Mouse (Mus musculus): ENCODE results near the gene Cep63.

Gene Cep63

DNA sequence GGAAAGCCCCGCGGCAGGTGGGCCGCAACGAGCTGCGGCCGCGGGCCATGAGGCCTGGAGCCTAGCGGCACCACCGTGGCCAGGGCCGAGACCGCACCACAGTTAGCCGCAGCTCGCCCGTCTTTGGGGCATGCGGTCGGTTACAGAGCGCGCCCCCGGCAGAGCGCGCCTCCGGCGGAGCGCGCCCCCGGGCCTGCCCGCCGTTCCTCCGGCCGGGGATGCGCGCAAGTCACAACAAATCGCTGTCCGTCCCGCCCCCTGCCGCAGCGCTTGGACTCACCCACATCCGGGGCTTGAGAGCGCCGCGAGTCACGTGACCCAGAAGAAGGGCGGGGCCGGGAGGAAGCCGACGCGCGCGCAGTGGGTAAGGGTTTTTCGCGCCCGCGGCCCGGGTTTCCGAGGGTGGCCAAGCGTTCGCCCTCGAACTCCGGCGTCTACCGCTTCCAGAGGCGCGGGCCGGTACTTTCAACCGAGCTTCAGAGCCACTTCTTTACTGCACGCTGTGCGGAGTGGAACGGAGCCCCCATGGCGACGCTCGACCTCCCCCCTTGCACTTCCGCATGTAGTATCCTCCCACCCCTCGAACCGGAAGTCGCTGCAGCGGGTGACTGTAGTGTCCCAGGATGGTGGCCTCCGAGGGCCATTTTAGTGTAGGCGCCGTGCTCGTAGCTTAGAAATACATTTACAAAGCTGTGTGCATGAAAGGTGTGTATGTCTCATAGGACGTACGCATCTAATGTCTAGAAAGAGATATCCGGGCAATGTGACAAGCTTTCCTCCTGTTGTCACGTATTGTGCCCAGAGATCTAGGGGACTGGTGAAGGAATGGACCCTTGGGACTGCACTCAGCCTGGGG, at the start of gene Cep63, which contains the start of gene Anapc13:
TSS of gene Cep63 (minus strand) at position 552 of the 856 bp plus-strand sequence.
TSS of gene Anapc13 (plus strand) at position 314 of the 856 bp plus-strand sequence.
- peak; percentile 96 for DNase-seq (ENCODE audit: low spot score in 2 of 2)

DNA sequence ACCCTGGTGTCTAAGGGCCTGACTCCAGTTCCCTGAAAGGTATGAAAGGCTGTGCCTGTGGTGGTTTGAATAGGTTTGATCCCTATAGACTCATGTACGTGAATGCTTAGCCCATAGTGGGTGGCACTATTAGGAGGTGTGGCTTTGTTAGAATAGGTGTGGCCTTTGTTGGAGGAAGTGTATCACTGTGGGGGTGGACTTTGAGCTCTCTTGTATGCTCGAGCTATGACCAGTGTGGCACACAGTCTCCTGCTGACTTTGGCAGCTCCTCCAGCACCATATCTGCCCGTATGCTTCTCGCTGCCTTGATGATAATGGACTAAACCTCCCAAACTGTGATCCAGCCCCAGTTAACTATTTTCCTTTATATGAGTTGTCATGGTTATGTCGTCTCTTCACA, 49.6 kb upstream of the Cep63 start:
- DNase-seq (ENCODE audit: low spot score in 2 of 2), result no peak

DNA sequence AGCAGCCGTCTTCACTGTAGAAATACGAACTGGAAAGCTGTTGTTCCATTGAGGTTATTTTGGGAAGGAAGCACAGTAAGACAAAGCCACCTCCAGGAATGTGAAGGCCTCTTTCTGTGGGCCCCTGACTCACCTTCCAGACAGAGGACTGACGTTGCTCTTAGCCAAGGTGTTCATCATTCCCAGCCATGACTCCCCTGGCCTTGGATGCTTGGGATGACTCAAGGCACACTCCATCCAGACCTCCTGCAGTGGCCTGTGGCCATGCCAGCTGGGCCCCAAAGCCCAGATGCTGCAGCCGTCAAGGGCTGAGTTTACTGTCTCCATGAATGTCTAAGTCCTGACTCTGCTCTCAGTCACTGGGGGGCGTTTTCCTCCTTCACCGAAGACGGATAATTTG, 47.0 kb upstream of the Cep63 start:
- DNase-seq (ENCODE audit: low spot score in 2 of 2), result no peak

DNA sequence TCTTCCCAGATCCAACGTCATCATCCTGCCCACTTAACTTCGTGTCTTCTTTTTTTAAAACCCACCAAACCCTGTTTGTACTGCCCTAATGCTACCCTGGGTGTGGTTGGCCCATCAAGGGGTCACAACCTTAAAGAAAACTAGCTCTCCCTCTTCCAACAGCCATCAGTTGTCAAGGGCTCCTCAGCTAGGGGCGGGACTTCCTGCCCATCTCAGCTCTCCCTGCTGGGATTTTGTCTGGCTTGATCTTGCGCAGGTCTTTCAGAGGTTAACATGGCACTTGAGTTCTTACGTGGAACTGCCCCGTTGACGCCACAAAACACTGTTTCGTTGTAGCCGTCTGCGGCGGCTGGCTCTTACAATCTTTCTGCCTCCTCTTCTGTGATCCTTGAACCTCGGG, 42.6 kb upstream of the Cep63 start:
- DNase-seq (ENCODE audit: low spot score in 2 of 2), result no peak

DNA sequence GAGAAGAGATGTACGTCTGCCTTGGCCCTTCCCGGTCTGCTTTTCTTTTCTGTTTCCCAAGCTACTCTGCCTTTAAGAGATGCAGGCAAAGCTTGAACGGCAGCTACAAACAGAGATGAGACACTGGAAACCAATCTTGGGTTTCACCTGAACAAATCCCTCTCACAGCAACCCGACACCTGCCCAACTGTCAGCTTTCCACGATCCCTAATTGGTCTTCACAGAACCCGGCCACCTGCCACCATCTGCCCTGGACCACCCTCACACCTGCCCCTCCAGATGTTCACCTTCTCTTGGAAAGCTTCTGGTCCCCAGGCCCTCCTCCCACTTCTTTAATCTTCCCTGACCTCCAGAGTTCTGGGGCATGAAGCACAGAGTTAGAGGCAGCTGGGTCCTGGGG, 41.8 kb upstream of the Cep63 start:
- DNase-seq (ENCODE audit: low spot score in 2 of 2), result no peak

DNA sequence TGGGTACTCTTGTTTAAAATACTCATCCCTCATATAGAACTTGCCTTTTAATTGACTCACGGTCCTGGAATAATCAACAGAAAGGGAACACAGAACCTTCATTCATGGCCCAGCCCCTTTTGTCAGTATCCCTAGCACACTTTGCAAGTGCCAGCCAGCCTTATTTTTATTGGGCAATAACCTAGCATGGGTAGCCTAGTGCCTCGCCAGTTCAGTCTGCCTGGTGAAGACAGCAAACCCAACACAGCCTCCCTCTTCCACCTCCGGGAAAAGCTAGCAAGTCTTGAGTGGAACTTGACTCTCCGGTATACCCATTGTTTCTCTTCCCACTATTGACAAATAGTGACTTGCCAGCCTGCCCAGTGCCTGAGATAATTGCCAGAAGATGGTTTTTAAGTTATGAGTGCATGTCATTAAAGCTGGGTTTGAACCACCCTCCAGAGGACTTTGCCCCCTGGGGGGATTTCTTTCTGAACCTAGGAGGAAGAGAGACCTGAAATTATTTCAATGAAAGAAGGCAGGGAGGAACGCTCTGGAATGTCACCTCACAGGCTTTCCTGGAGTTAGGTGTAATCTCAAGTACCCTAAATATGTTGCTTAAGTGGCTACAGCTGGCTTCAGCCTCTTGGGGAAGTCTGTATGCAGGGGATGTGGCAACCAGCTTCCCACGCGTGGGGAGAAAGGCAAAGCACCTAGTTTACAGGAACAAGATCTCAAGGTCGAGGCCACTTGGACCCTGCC, 30.2 kb upstream of the Cep63 start:
- no peak for DNase-seq (ENCODE audit: low spot score in 2 of 2)

DNA sequence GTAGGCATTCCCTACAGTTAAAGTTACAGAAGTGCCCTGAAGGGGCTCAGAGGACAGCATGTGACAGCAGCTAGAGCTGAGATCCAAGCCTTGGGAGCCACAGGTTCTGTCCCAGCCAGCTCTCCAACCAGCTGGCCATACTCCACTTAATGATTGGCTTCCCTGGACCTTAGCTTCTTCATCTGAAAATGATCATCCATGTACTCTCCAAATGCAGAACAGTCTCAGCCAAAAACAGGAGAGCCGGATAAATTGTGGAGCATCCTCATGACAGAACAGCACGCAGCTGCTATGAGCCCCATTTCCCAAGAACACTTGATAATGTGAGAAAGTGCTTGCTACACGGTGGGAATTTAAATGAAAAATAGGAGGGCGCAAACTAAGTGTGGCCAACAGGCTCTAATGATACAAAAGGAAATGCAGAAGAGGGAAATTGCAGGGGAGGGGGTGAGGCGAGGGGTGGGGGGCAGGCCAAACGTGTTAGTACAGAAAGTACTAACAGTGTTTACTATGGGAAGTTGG, 24.9 kb upstream of the Cep63 start:
- DNase-seq (ENCODE audit: low spot score in 2 of 2), result no peak

DNA sequence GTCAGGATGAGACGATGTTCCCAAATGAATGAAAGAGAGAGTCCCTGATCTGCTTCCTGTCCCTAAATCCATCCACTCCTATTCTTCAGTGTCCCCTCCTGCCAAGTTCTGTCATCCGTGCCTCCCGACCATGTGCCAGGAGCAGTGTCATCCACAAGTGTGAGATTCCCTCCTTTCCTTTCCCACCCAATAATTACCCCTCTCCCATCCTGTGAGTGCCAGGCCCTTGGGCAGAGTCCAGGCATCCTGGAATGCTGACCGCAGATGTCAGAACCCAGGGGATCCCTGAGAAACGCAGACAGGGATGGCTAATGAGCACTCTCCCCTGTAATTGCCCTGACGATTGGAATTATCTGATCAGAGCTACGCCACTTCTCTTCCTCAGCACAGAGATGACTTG, 24.3 kb upstream of the Cep63 start:
- no peak for DNase-seq (ENCODE audit: low spot score in 2 of 2)

DNA sequence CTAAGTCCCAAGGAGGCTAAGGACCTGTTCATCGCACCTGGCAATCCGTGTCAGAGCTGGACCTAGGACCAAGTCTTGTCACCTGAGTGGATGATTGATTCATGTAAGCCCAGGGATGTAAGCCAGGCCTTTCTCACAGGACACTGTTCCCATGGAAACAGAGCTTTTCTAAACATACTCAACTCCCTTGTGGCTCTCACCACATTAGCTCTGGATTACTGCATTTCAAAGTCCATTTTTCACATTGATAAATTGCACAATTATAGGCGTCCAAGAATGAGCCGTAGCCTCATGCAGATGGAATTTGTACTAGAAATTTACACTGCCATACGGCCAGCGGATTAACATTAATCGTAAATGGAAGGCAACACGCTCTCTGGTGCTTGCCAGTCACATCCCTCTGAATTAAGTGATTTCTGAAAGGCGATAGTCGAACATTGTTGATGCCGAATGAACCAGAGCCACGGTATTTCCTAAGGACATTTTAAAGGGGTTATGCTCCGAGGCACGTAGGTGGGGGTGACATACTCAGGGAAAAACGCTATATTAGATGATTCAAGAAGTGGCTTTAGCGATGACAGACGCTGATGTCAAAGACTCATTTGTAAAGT, 23.7 kb upstream of the Cep63 start:
- no peak for DNase-seq (ENCODE audit: low spot score in 2 of 2)

DNA sequence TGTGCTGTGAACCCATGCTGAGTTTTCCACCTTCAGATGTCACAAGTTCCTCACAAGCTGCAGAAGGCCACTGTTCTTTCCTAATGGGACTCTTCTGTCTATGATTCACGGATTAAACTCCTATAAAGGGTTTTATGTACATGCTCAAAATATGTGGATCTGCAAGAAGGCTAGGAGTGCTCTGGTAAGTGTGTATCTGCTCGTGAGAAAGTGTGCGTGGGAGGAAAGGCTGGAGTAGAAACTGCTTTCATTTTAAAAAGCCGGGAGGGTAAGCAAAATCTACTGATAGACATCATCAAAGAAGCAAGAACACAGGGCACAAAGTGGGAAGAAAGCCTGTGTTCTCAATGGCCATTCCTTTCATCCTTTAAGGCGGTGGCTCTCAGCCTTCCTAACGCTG, 20.7 kb upstream of the Cep63 start:
- no peak for DNase-seq (ENCODE audit: low spot score in 2 of 2)

DNA sequence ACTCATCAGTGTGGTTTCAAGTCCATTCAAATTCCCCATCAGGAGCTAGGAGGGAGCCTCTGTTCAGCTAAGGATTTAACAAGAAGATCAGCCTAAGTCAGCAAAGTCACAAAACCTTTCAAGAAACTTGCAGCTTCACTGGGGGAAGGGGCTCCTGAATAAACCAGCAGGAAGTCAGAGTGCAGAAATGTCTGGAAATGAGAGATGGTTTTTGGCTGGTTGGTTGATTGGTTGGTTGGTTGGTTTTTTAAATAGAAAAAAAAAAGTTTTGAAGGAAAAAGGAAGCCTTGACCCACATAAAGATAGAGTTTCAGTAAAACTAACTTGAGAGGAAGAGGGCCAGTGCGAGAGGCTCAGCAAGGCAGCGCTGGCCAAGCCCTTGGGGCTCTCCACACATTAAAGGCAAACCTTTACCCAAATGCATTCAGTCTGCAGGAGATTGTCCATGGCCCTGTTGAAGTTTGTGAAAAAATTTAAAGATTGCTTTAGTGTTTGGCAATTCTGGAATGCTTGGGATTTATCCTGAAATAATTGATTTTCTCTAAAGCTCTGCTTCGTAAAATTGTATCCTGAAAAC, 18.9 kb upstream of the Cep63 start:
- no peak for DNase-seq (ENCODE audit: low spot score in 2 of 2)

DNA sequence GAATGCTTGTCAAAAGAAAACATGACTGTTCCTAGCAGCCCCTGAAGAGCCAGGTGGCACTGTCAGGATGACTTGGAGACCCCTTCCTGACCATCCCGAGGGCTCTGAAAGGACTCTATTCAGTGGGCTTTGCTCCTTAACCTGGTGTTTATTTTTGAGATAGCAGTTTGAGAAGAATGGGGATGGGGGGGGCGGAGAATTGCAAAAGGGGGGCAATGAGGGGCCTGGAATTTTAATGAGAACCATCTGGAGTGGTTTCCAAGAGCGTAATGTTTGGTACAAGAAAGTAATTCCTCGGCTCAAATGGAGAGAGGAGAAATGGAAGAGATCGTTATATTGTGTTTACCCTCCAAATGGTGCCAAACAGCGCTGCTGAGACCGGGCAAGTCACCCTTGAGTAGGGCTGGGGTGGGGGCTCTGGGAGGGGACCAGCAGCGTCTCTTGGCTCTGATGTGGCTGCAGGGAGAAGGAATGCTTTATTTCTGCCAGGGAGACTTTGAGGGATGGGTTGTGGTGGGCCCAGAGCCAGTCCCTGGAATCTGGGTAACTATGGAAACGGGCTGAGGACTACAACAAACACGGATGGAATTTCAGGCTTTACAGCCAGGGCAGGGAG, 17.3 kb upstream of the Cep63 start:
- DNase-seq (ENCODE audit: low spot score in 2 of 2), result peak in 1 of 2 experiments; percentile 68

DNA sequence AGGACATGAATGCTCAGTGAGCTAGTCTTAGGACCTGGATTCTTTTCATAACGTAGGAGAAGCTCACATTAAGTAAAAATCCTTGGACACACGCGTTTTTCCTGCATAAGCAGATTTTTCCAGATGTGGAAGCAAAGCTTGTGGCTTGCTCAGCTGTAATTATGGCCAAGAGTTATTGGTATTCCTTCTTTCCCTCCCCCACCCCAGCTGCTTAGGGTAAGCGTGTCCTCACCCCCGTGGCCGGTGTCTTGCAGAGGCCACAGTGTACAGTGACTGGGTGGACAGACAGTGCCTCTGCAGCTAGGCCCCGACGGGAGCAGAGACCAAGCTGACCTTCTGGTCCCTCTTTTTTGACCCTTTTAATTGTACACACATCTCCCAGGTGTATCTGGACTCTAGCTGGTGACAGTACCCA, 16.7 kb upstream of the Cep63 start:
- no peak for DNase-seq (ENCODE audit: low spot score in 2 of 2)

DNA sequence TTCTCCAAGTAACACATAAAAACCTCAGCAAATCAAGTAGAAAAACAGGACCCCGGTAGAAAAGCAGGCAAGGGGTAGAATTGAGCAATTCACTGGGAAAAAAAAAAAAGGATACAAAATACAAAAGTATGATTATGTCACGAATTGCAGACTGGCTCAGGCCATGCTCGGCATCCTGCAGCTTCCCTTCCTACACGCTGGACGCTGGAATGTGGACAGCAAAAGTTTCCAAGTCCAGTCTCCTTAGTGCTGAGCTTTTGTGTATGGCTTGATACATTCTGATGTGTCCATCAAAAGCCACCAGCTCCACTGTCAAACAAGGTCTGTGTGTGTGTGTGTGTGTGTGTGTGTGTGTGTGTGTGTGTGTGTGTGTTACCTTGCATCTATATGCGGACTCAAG, 15.2 kb upstream of the Cep63 start:
- no peak for DNase-seq (ENCODE audit: low spot score in 2 of 2)

DNA sequence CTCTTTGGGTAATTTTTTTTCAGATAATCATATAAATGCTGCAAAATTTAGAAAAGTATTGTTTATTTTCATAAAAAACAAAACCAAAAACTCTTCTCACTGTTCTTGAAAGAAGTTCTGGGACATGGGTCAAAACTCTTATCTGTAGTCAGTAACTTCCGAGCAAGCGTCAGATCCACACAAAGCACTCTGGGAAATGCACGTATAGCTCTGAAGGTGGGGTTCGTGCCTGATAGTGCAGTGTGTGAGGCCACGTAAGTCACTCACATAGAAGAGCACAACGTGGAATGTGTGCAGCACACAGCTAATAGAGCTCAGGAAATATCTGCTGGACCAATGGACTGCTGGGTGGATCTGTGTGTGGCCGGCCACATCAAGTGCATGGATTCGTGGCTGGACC, 13.2 kb upstream of the Cep63 start:
- DNase-seq (ENCODE audit: low spot score in 2 of 2), result no peak

DNA sequence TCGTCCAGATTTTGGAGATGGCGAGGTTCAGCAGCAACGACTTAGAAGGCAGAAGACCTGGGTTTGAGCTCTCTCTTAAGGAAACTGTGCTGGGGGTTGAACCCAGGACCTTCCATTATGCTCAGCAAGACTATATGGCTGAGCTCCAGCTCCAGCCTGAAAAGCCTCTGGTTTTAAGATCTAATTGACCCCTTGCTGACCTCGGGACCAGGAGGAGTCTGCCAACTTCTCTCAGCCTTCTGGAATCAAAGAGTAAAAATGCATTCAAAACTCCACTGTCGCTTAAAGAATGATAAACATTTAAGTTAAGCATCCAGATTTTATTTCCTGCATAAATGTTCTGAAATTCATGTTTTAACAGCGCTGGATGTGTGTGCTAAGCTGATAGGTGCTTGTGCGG, 12.6 kb upstream of the Cep63 start:
- DNase-seq (ENCODE audit: low spot score in 2 of 2), result no peak

DNA sequence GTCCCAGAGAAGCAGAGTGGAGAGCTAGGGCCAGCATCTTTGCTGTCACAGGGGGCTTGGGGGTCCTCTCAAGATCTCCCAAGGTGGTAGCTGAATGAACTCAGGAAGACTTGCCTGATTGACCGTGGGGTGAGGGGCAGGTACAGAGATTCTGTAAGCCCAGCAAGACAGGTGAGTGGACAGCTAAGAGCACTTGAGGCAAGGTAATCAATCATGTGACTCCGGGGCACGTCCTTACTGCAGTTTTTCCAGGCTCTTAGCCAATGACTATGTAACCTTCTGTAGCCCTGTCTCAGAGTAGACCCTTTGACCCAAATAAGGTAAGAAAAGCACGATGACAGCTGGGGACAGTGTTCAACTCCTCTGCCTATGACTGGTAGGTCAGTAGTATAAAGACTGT, 10.8 kb upstream of the Cep63 start:
- DNase-seq (ENCODE audit: low spot score in 2 of 2), result no peak

DNA sequence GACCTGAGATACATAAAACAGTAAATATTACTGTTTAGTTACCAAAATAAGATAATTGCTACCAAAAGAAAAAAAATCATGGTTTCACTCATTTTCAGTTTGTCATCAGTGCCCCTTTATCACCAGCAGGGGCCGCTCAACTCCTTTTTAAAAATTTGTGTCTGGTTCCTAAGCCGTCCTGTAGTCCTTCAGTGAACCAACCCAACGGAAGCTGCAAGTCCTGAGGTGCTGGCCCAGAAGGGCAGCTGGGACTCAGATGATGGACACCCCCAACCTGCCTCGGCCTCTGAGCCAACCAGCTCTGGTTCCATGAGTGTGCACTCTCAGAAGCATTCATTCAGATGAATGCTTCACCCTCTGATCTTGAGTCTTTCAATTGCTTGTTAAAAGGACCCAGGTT, 10.2 kb upstream of the Cep63 start:
- DNase-seq (ENCODE audit: low spot score in 2 of 2), result peak; percentile 30 to 51

DNA sequence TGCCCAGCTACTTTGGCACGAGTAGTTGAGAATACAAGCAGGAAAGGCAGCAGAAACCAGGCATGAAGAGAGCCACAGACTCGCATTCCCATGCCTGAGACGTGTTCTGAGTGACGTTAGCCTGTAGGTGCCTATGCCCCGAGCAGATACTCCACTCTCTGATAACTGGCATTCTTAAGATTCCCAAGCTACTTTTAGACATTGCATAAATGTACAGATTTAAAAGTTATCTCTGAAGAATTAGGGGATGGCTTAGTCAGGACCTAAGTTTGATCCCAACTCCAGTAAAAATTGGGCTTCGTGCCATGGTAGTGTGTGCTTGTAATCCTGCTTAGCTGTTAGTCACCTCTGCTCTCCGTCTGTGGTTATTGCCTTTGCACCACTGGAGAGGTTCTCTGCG, 8.1 kb upstream of the Cep63 start:
- DNase-seq (ENCODE audit: low spot score in 2 of 2), result no peak

DNA sequence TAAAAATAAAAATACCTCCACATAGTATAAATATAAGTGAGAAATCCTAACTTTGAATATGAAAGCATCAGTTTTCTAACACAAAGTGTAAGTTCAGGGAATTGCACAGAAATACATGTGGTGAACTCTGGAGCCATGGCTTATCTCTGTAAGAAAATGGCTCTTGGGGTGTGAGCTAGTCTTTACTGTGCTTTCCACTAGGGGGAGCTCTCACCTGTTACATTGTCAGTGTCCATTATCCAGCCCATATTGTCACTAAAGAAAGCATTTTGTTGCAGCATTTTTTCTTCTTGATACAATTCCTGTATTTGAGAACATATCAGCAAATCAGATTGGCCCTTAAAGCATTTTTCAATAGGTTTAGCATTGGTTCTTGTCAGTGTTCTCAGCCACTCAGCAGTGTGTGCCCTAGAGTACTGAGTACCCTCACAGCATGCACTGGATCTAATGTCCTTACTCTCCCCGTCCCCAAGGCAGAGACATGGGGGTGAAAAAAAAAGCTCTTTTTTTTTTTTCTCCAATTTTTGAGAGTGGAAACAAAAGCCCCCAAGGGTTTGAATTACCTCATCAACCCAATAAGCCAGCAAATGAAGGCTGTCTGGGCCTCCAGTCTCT, 6.7 kb upstream of the Cep63 start:
- no peak for DNase-seq (ENCODE audit: low spot score in 2 of 2)

DNA sequence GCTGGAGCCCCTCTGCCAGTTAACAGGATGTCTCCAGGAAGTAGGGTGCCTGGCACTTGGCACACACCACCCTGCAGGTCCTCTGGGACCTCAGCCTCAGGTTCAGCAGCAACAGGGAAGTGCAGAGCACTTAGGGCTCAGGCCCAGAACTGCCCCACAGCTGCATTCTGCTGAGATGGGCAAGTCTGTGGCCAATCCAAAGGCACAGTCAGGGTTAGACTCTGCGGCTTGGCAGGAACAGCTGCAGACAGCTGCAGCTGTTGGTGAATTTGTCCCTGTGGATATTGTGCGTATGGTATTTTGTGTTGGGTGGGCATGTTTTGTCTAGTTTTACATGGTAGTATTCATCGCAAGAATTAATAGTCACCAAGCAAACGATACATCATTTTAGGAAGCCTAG, 5.8 kb upstream of the Cep63 start:
- DNase-seq (ENCODE audit: low spot score in 2 of 2), result no peak

Data from urinary bladder, adult 18-20 months (tissue).